Mouse (Mus musculus) G1E (cell line): ENCODE data around the gene Tmc8.

ENCODE experiments used
- CTCF ChIP-seq: IDR thresholded peaks from 2 replicates; pipeline ENCODE4 v1.5.1; 2012; ENCODE audit warnings: low read depth, low read length, inconsistent platforms, mixed read lengths
- GATA1 ChIP-seq: IDR thresholded peaks from 2 replicates; pipeline ENCODE4 v1.6.1; 2012; ENCODE audit warnings: borderline replicate concordance, low read length, inconsistent platforms, mixed read lengths
- POLR2AphosphoS5 ChIP-seq: IDR thresholded peaks from 2 replicates; pipeline ENCODE4 v1.6.1; 2012; ENCODE audit warnings: low read depth, low read length, inconsistent platforms; ENCODE audit not compliant: insufficient replicate concordance

DNA sequence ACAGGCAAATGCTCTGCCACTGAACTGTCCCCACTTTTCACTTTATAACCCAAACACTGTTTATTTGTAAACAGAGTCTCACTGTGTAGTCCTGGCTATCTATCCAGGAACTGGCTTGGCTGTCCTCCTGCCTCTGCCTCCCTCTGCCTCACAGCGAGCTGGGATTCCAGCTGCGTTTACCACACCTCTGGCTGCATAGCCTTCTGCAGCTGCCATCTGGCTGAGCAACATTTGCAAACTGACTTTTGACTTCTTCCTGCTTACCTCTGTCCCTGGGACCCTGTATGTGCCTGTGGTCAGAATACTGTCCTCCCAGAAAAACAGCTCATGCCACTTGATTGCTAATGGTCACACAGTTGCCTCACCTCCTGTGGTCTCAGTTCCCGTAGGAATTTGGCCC is 45.5 kb downstream of the Tmc8 start:
- TF ChIP-seq CTCF, result no peak
- no peak for TF ChIP-seq GATA1
- TF ChIP-seq POLR2AphosphoS5, result no peak
